Mouse (Mus musculus): ENCODE results near the gene Frem3. TPM values are rescaled to one million over a fixed set of nuclear protein-coding genes. Genes with fewer than 3 reads are reported as not detected.
A peak's percentile ranks its signal among the peaks of the same experiment; 100 is the strongest.

Frem3 gene
- polyA plus RNA-seq, 1 experiment from 2014 or later, result not detected

DNA sequence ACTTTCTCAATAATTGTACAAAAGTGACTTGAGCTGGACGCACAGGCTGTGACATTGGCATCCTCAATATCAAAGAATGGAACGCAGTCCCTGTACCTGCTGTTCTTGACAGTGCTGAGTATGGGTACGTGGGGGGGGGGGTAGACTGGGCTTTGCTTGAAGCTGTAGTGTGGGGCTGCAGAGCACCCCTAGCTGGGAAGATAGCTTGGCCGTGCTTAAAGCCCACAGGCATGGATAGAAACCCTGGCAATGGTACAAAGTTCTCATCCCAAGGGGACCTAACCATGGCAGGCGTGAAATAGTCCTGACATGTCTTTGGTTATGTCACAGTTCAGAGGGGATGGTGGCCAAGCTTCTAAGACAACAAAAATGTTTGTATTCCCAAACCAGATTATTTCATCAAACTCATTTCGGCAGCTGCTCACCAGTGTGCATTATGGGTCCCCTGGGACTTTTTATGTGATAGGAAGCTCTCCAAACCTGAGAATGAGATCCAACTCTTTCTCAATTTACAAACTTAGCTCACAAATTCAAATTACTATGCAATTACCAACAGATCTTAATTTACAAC is 10.2 kb upstream of the Frem3 start:
- Histone ChIP-seq H3K4me3 (replicated peaks; ENCODE audit: low read depth, low read length) (no peak overlapping the region), H3K9ac (replicated peaks; ENCODE audit: low read length) (no peak overlapping the region), H3K9me3 (ENCODE audit: control insufficient read depth, low read length) (no peaks in the 10 kb centered on the region), H3K27ac (replicated peaks; ENCODE audit: low read depth, low read length) (no peak overlapping the region), H3K4me2 (ENCODE audit: low read length) (no peak overlapping the region), H3K36me3 (ENCODE audit: control insufficient read depth, insufficient read depth, low read length) (no peaks in the 10 kb centered on the region), H3K27me3 (ENCODE audit: control insufficient read depth, insufficient read depth, low read length) (no peaks in the 10 kb centered on the region), H3K4me1 (ENCODE audit: control insufficient read depth, insufficient read depth, low read length) (no peaks in the 10 kb centered on the region)
- 40% methylated on average over 6 of the region's 6 CpGs for whole genome bisulfite sequencing
- peak; percentile 48; the same call in 1 of the 2 replicates for ATAC-seq (ENCODE audit: low FRiP score, low TSS enrichment)
- DNase-seq, result peak; percentile 53

GRCm38 (mm10) chr8:80601886-80602285 is 9.0 kb upstream of the Frem3 start:
- Histone ChIP-seq H3K4me2 (ENCODE audit: low read length) (no peak overlapping the region), H3K4me1 (ENCODE audit: control insufficient read depth, insufficient read depth, low read length) (no peaks in the 10 kb centered on the region), H3K36me3 (ENCODE audit: control insufficient read depth, insufficient read depth, low read length) (no peaks in the 10 kb centered on the region), H3K27me3 (ENCODE audit: control insufficient read depth, insufficient read depth, low read length) (no peaks in the 10 kb centered on the region), H3K4me3 (replicated peaks; ENCODE audit: low read depth, low read length) (no peak overlapping the region), H3K9ac (replicated peaks; ENCODE audit: low read length) (no peak overlapping the region), H3K9me3 (ENCODE audit: control insufficient read depth, low read length) (no peaks in the 10 kb centered on the region), H3K27ac (replicated peaks; ENCODE audit: low read depth, low read length) (no peak overlapping the region)
- 75% methylated on average over 4 of the region's 4 CpGs for WGBS
- ATAC-seq (ENCODE audit: low FRiP score, low TSS enrichment), result 0 out of 2 replicates have a peak, but pooled peaks have one; percentile 27
- no peak for DNase-seq

GRCm38 (mm10) chr8:80607082-80607481 is 3.8 kb upstream of the Frem3 start:
- Histone ChIP-seq H3K4me2 (ENCODE audit: low read length) (no peak overlapping the region), H3K4me3 (replicated peaks; ENCODE audit: low read depth, low read length) (no peak overlapping the region), H3K36me3 (ENCODE audit: control insufficient read depth, insufficient read depth, low read length) (no peaks in the 10 kb centered on the region), H3K27me3 (ENCODE audit: control insufficient read depth, insufficient read depth, low read length) (peaks cover 18% of the 10 kb centered on the region), H3K27ac (replicated peaks; ENCODE audit: low read depth, low read length) (no peak overlapping the region), H3K4me1 (ENCODE audit: control insufficient read depth, insufficient read depth, low read length) (peaks cover 7% of the 10 kb centered on the region; the same call in 1 of the 2 replicates), H3K9me3 (ENCODE audit: control insufficient read depth, low read length) (no peaks in the 10 kb centered on the region), H3K9ac (replicated peaks; ENCODE audit: low read length) (no peak overlapping the region)
- WGBS, result 91% methylated on average over 4 of the region's 4 CpGs
- no peak for ATAC-seq (ENCODE audit: low FRiP score, low TSS enrichment)
- no peak for DNase-seq

DNA sequence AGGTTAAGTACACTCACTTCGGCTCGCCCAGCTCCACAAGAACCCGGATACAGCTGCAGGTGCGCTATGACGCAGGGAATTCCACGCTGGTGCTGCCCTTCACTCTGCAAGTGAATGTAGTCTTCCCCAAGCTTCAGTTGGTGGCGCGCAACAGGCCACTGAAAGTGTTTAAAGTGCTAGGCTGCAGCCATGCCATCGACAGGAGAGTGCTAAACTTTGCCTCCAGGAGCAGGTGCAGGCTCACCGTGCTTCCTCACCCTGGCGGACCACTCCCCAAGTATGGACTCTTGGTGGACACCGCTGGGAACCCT is 516 bp downstream of the Frem3 start:
- 4% methylated on average over 12 of the region's 12 CpGs for WGBS
- Histone ChIP-seq H3K36me3 (ENCODE audit: control insufficient read depth, insufficient read depth, low read length) (no peaks in the 10 kb centered on the region), H3K27me3 (ENCODE audit: control insufficient read depth, insufficient read depth, low read length) (peaks cover 20% of the 10 kb centered on the region), H3K9me3 (ENCODE audit: control insufficient read depth, low read length) (no peaks in the 10 kb centered on the region), H3K9ac (replicated peaks; ENCODE audit: low read length) (no peak overlapping the region), H3K4me2 (ENCODE audit: low read length) (peak overlapping the region; percentile 55), H3K4me1 (ENCODE audit: control insufficient read depth, insufficient read depth, low read length) (peaks cover 7% of the 10 kb centered on the region; the same call in 1 of the 2 replicates), H3K27ac (replicated peaks; ENCODE audit: low read depth, low read length) (no peak overlapping the region), H3K4me3 (replicated peaks; ENCODE audit: low read depth, low read length) (peak overlapping the region; percentile 26)
- peak; percentile 35 for DNase-seq
- ATAC-seq (ENCODE audit: low FRiP score, low TSS enrichment), result no peak

GRCm38 (mm10) chr8:80619787-80620186 is 8.9 kb downstream of the Frem3 start:
- Histone ChIP-seq H3K9me3 (ENCODE audit: control insufficient read depth, low read length) (no peaks in the 10 kb centered on the region), H3K4me3 (replicated peaks; ENCODE audit: low read depth, low read length) (no peak overlapping the region), H3K9ac (replicated peaks; ENCODE audit: low read length) (no peak overlapping the region), H3K4me2 (ENCODE audit: low read length) (no peak overlapping the region), H3K36me3 (ENCODE audit: control insufficient read depth, insufficient read depth, low read length) (no peaks in the 10 kb centered on the region), H3K4me1 (ENCODE audit: control insufficient read depth, insufficient read depth, low read length) (no peaks in the 10 kb centered on the region), H3K27me3 (ENCODE audit: control insufficient read depth, insufficient read depth, low read length) (no peaks in the 10 kb centered on the region), H3K27ac (replicated peaks; ENCODE audit: low read depth, low read length) (no peak overlapping the region)
- ATAC-seq (ENCODE audit: low FRiP score, low TSS enrichment) (no peak), DNase-seq (peak; percentile 14)
- WGBS, result 13% methylated on average over 3 of the region's 3 CpGs

DNA sequence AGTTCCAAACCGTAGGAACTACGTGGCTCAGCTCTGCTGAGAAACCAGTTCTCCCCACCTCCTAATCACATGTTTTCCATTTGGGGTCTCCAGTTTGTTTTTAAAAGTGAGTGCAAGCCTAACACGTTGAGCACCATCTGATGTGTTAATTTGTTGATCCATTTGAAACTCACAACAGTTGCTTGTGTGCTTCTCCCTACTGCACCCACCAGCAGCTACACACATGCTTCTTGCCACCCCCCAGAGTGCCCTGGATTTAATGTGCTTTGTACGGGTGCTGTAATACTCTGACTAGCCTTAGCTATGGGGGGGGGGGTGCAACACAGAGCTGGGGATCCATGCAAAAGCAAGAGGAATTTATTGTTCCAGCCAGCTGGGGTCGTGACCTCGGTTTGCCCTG is 36.5 kb downstream of the Frem3 start:
- ATAC-seq (ENCODE audit: low FRiP score, low TSS enrichment) (no peak), DNase-seq (no peak)
- Histone ChIP-seq H3K9ac (replicated peaks; ENCODE audit: low read length) (no peak overlapping the region), H3K4me3 (replicated peaks; ENCODE audit: low read depth, low read length) (no peak overlapping the region), H3K27me3 (ENCODE audit: control insufficient read depth, insufficient read depth, low read length) (no peaks in the 10 kb centered on the region), H3K4me1 (ENCODE audit: control insufficient read depth, insufficient read depth, low read length) (no peaks in the 10 kb centered on the region), H3K27ac (replicated peaks; ENCODE audit: low read depth, low read length) (no peak overlapping the region), H3K4me2 (ENCODE audit: low read length) (no peak overlapping the region), H3K36me3 (ENCODE audit: control insufficient read depth, insufficient read depth, low read length) (no peaks in the 10 kb centered on the region), H3K9me3 (ENCODE audit: control insufficient read depth, low read length) (no peaks in the 10 kb centered on the region)
- WGBS, result 70% methylated on average over 6 of the region's 6 CpGs

- peak; percentile 0 for DNase-seq
- Histone ChIP-seq H3K36me3 (ENCODE audit: control insufficient read depth, insufficient read depth, low read length) (no peaks in the 10 kb centered on the region), H3K9ac (replicated peaks; ENCODE audit: low read length) (no peak overlapping the region), H3K27ac (replicated peaks; ENCODE audit: low read depth, low read length) (no peak overlapping the region), H3K4me1 (ENCODE audit: control insufficient read depth, insufficient read depth, low read length) (no peaks in the 10 kb centered on the region), H3K4me3 (replicated peaks; ENCODE audit: low read depth, low read length) (no peak overlapping the region), H3K27me3 (ENCODE audit: control insufficient read depth, insufficient read depth, low read length) (no peaks in the 10 kb centered on the region), H3K9me3 (ENCODE audit: control insufficient read depth, low read length) (no peaks in the 10 kb centered on the region), H3K4me2 (ENCODE audit: low read length) (no peak overlapping the region)
- 67% methylated on average over 4 of the region's 4 CpGs for whole genome bisulfite sequencing
- ATAC-seq (ENCODE audit: low FRiP score, low TSS enrichment), result no peak
Measured at GRCm38 (mm10) chr8:80657639-80658038, 46.8 kb downstream of the Frem3 start.

DNA sequence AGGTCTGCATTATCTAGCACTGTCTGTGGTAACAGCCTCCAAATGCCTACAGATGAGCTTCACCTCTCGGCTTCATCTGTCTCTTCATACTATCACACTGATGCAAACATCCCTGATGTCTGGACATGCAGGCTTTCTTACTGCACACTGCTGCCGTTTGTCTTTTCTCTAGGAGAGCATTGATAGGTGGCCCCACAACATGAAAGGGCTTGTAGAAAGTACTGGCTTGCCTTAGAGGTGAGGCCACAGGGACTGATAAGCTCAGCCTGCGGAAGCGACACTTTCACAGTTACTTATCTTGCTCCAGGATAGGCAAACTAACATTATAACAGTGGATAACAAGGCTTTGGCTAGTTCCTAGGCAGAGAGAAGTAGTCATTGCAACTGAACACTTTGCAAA is 50.2 kb downstream of the Frem3 start:
- Histone ChIP-seq H3K9ac (replicated peaks; ENCODE audit: low read length) (no peak overlapping the region), H3K27ac (replicated peaks; ENCODE audit: low read depth, low read length) (no peak overlapping the region), H3K4me1 (ENCODE audit: control insufficient read depth, insufficient read depth, low read length) (no peaks in the 10 kb centered on the region), H3K4me2 (ENCODE audit: low read length) (no peak overlapping the region), H3K36me3 (ENCODE audit: control insufficient read depth, insufficient read depth, low read length) (no peaks in the 10 kb centered on the region), H3K4me3 (replicated peaks; ENCODE audit: low read depth, low read length) (no peak overlapping the region), H3K27me3 (ENCODE audit: control insufficient read depth, insufficient read depth, low read length) (no peaks in the 10 kb centered on the region), H3K9me3 (ENCODE audit: control insufficient read depth, low read length) (no peaks in the 10 kb centered on the region)
- ATAC-seq (ENCODE audit: low FRiP score, low TSS enrichment) (no peak), DNase-seq (no peak)
- 86% methylated on average over 4 of the region's 4 CpGs for WGBS

GRCm38 (mm10) chr8:80663476-80663875 is 52.6 kb downstream of the Frem3 start:
- DNase-seq (no peak), ATAC-seq (ENCODE audit: low FRiP score, low TSS enrichment) (no peak)
- Histone ChIP-seq H3K9ac (replicated peaks; ENCODE audit: low read length) (no peak overlapping the region), H3K9me3 (ENCODE audit: control insufficient read depth, low read length) (no peaks in the 10 kb centered on the region), H3K27me3 (ENCODE audit: control insufficient read depth, insufficient read depth, low read length) (no peaks in the 10 kb centered on the region), H3K36me3 (ENCODE audit: control insufficient read depth, insufficient read depth, low read length) (no peaks in the 10 kb centered on the region), H3K4me2 (ENCODE audit: low read length) (no peak overlapping the region), H3K4me3 (replicated peaks; ENCODE audit: low read depth, low read length) (no peak overlapping the region), H3K27ac (replicated peaks; ENCODE audit: low read depth, low read length) (no peak overlapping the region), H3K4me1 (ENCODE audit: control insufficient read depth, insufficient read depth, low read length) (no peaks in the 10 kb centered on the region)
- whole genome bisulfite sequencing, result 76% methylated on average over 3 of the region's 3 CpGs

Data from midbrain, embryonic 14.5 days (tissue).